Mouse (Mus musculus) neural tube, embryonic 11.5 days (tissue): ENCODE measurements at regions not wholly inside any gene's neighbourhood (a gene's known extent, or its start where the extent isn't known, plus 50 kb on each side); places are given as distances from the start of the nearest gene placed in this dataset.
A peak's percentile ranks its signal among the peaks of the same experiment; 100 is the strongest.
"Not testable (repeated sequence)": the region's sequence is repeated elsewhere in the genome, so short reads cannot be mapped to it uniquely, and the experiment has no call there.

Experiments used
- ATAC-seq: fragments of 200-750 bp; cut with Nextera tagmentation; 2 replicates; pipeline ENCODE4 v1.8.0; 2017; ENCODE audit warnings: moderate number of reproducible peaks, mild to moderate bottlenecking, moderate TSS enrichment, moderate library complexity; ENCODE audit not compliant: insufficient read depth, low FRiP score, low TSS enrichment
- DNase-seq: peaks from one replicate; pipeline ENCODE4 v3.0.0-alpha.2; 2015; ENCODE audit warnings: low spot score
- H3K27ac ChIP-seq: fragments of 300-500 bp; sonication (generic); 2 replicates; pipeline ENCODE4 v1.5.1; 2014; ENCODE audit warnings: low read depth, mild to moderate bottlenecking, low read length
- H3K27me3 ChIP-seq: fragments of 300-500 bp; sonication (generic); 2 replicates; pipeline ENCODE4 v1.6.1; 2014; ENCODE audit warnings: mild to moderate bottlenecking, low read length, mixed read lengths; ENCODE audit not compliant: control insufficient read depth, insufficient read depth
- H3K36me3 ChIP-seq: fragments of 300-500 bp; sonication (generic); 2 replicates; pipeline ENCODE4 v1.6.1; 2014; ENCODE audit warnings: mild to moderate bottlenecking, low read length, moderate library complexity, mixed read lengths; ENCODE audit not compliant: control insufficient read depth, insufficient read depth
- H3K4me1 ChIP-seq: fragments of 300-500 bp; sonication (generic); 2 replicates; pipeline ENCODE4 v1.6.1; 2014; ENCODE audit warnings: low read length, mixed read lengths; ENCODE audit not compliant: control insufficient read depth, insufficient read depth
- H3K4me2 ChIP-seq: fragments of 300-500 bp; sonication (generic); 2 replicates; pipeline ENCODE4 v1.6.1; 2014; ENCODE audit warnings: low read depth, mild to moderate bottlenecking, moderate library complexity
- H3K4me3 ChIP-seq: fragments of 300-500 bp; sonication (generic); 2 replicates; pipeline ENCODE4 v1.5.1; 2014; ENCODE audit warnings: low read depth, low read length
- H3K9ac ChIP-seq: fragments of 300-500 bp; sonication (generic); 2 replicates; pipeline ENCODE4 v1.6.1; 2014; ENCODE audit warnings: mild to moderate bottlenecking, low read length
- H3K9me3 ChIP-seq: fragments of 300-500 bp; sonication (generic); 2 replicates; pipeline ENCODE4 v1.6.1; 2016; ENCODE audit warnings: low read length; ENCODE audit not compliant: control insufficient read depth
- WGBS: fragments of 180-500 bp; shearing (Covaris S2); extraction: QIAGEN DNeasy Blood & Tissue Kit; methylation state at CpG from one replicate; pipeline ENCODE4 v1.1.7; 2014; 5-methylcytosine and 5-hydroxymethylcytosine counted together

- ATAC-seq (no peak), DNase-seq (no peak)
- Histone ChIP-seq H3K9me3 (no peaks in the 10 kb centered on the region), H3K27ac (peak overlapping the region; percentile 27; the same call in 1 of the 2 replicates), H3K4me1 (peaks cover 5% of the 10 kb centered on the region; the same call in 1 of the 2 replicates), H3K36me3 (no peaks in the 10 kb centered on the region), H3K4me3 (no peak overlapping the region), H3K9ac (no peak overlapping the region), H3K27me3 (no peaks in the 10 kb centered on the region), H3K4me2 (no peak overlapping the region)
- 33% methylated on average over 2 of the region's 2 CpGs for WGBS
These were observed 291.8 kb downstream of the Med10 start for GRCm38 (mm10) chr13:70093970-70094369.

GRCm38 (mm10) chr13:70096430-70097301, 294.5 kb downstream of the Med10 start:
- peak; percentile 43 for DNase-seq

GRCm38 (mm10) chr13:70100091-70100490, 297.9 kb downstream of the Med10 start:
- not testable (repeated sequence) for H3K4me3 ChIP-seq, ATAC-seq, H3K4me2 ChIP-seq, H3K4me1 ChIP-seq, H3K9ac ChIP-seq, H3K9me3 ChIP-seq, H3K27me3 ChIP-seq, H3K36me3 ChIP-seq, H3K27ac ChIP-seq, DNase-seq
- 91% methylated on average over 1 of the region's 1 CpGs for WGBS

More at GRCm38 (mm10) chr13:70096430-70097301, 294.5 kb downstream of the Med10 start:
- Histone ChIP-seq H3K36me3 (no peaks in the 10 kb centered on the region), H3K4me2 (no peak overlapping the region), H3K4me3 (no peak overlapping the region), H3K27me3 (no peaks in the 10 kb centered on the region), H3K27ac (no peak overlapping the region), H3K9me3 (no peaks in the 10 kb centered on the region), H3K4me1 (peaks cover 5% of the 10 kb centered on the region; the same call in 1 of the 2 replicates), H3K9ac (no peak overlapping the region)
- ATAC-seq, result peak; percentile 81
- WGBS, result 50% methylated on average over 7 of the region's 7 CpGs

- Histone ChIP-seq H3K36me3 (no peaks in the 10 kb centered on the region), H3K27ac (no peak overlapping the region), H3K4me1 (no peaks in the 10 kb centered on the region), H3K9ac (no peak overlapping the region), H3K4me2 (no peak overlapping the region), H3K4me3 (no peak overlapping the region), H3K27me3 (no peaks in the 10 kb centered on the region), H3K9me3 (no peaks in the 10 kb centered on the region)
- no peak for DNase-seq
- 89% methylated on average over 7 of the region's 7 CpGs for WGBS
- no peak for ATAC-seq
These were observed 300.8 kb downstream of the Med10 start for GRCm38 (mm10) chr13:70103021-70103420.

GRCm38 (mm10) chr13:70103491-70103890, 301.3 kb downstream of the Med10 start:
- H3K9me3 ChIP-seq, H3K36me3 ChIP-seq, H3K4me3 ChIP-seq, ATAC-seq, H3K9ac ChIP-seq, H3K4me2 ChIP-seq, DNase-seq, H3K27me3 ChIP-seq, H3K27ac ChIP-seq, H3K4me1 ChIP-seq: not testable (repeated sequence)
- WGBS, result 88% methylated on average over 10 of the region's 10 CpGs

GRCm38 (mm10) chr13:70103903-70104302, 301.7 kb downstream of the Med10 start:
- no peak overlapping the region for H3K9ac ChIP-seq
- ATAC-seq, result no peak
- DNase-seq, result no peak
- no peak overlapping the region for H3K4me3 ChIP-seq
- no peaks in the 10 kb centered on the region for H3K36me3 ChIP-seq
- H3K27ac ChIP-seq, result no peak overlapping the region
- no peak overlapping the region for H3K4me2 ChIP-seq
- no peaks in the 10 kb centered on the region for H3K4me1 ChIP-seq
- H3K9me3 ChIP-seq, result no peaks in the 10 kb centered on the region
- no peaks in the 10 kb centered on the region for H3K27me3 ChIP-seq
- WGBS, result 91% methylated on average over 4 of the region's 4 CpGs

- no peak overlapping the region for H3K9ac ChIP-seq
- H3K36me3 ChIP-seq, result no peaks in the 10 kb centered on the region
- no peaks in the 10 kb centered on the region for H3K4me1 ChIP-seq
- H3K4me2 ChIP-seq, result no peak overlapping the region
- 85% methylated on average over 9 of the region's 9 CpGs for WGBS
- no peaks in the 10 kb centered on the region for H3K27me3 ChIP-seq
- no peaks in the 10 kb centered on the region for H3K9me3 ChIP-seq
- H3K27ac ChIP-seq, result no peak overlapping the region
- no peak for DNase-seq
- no peak for ATAC-seq
- no peak overlapping the region for H3K4me3 ChIP-seq
These were observed 313.4 kb downstream of the Med10 start for GRCm38 (mm10) chr13:70115576-70115975.

GRCm38 (mm10) chr13:70124860-70125545, 322.8 kb downstream of the Med10 start:
- H3K27me3 ChIP-seq, result no peaks in the 10 kb centered on the region
- ATAC-seq (no peak), DNase-seq (peak; percentile 25)
- H3K4me2 ChIP-seq, result no peak overlapping the region
- H3K4me3 ChIP-seq, result no peak overlapping the region
- H3K9me3 ChIP-seq, result no peaks in the 10 kb centered on the region
- H3K4me1 ChIP-seq, result 0 out of 2 replicates have a peak, but pooled peaks cover 7% of the 10 kb centered on the region
- WGBS, result 26% methylated on average over 9 of the region's 9 CpGs
- no peaks in the 10 kb centered on the region for H3K36me3 ChIP-seq
- no peak overlapping the region for H3K27ac ChIP-seq
- no peak overlapping the region for H3K9ac ChIP-seq
